Mouse (Mus musculus): Measurements from ENCODE around the gene Mylk4.

The Mylk4 gene

DNA sequence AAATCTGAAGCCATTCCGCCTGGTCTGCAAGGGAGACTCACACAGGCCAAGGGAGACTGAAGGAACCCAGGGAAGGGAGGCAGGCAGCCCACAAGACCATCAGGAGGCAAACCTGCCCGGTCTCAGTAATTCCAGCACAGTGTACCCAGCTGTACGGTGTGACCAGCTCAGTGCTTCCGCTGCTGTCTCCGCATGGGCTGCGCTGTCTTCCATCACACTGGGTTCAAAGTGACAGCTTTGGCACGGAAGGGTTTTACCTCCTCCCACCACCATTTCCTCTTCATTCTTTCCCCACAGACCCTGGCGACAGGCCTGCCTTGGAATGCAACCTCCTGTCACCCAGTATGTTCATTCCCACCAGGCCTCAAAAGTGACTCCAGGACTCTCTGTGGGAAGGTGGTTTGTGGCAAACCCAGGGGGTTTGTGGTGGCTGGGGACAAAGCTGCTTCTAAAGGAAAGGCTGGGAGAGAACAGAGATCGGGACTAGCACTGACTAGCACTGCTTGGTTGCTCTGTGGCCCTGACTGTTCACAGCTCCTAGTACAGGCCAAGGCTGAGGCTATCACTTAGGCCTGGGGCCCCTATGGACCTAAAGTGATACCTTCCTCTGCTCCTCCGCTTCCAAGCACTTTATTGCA, 77.0 kb downstream of the Mylk4 start:
- no peak for DNase-seq (ENCODE audit: low spot score)

DNA sequence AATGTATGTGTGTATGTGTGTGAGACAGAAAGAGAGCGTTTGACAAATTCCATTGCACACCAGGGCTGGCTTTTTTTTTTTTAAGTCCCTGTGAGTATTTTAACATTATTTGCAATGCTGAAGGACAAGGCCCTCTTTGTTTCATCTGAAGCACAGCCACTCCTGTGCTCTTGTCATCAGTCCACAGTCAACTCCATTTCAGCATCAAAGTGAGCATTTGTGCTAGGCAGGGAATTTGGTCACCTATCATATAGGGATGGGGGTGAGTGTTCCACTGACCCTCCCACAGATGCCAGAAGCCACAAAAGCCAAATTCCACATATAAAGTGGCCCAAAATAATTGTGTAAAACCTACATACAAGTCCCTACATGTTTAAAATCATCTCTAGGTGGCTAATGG, 78.4 kb downstream of the Mylk4 start:
- DNase-seq (ENCODE audit: low spot score), result no peak

DNA sequence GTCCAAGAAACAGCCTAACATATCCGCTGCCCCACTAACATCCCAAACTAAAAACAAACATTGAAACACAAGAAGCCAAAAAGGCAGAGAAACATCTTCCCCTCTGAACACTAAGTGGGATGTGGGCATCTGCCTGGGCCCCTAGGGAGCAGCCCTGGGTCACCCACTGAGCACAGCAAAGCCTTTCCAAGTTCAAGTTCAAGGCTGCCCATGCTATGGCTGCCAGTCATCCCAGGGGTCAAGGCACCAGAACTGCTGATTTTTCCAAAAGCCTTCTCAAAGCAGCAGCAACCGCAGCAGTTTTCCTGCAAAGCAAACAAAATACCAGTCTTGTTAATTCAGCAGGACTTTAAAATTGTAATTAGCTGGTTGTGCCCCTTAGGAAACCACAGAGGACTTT, 78.8 kb downstream of the Mylk4 start:
- DNase-seq (ENCODE audit: low spot score), result no peak

DNA sequence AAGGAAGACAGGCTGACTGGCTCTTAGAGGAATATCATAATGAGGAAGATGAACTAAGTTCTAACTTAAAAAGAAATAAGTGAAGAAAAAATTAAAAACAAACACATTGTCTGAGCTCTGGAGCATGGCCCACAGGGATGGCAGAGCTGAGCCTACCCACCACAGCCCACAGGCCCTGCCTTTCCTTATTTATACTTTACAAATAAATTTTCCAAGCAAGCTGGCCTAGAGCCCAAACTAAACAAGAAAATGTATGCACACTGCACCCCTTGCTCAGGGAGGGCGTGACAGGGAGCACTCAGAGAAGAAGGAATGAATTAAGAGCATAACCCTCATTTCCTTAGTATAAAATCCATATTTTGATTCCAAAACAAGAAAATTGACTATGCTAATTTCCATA, 82.2 kb downstream of the Mylk4 start:
- no peak for DNase-seq (ENCODE audit: low spot score)

DNA sequence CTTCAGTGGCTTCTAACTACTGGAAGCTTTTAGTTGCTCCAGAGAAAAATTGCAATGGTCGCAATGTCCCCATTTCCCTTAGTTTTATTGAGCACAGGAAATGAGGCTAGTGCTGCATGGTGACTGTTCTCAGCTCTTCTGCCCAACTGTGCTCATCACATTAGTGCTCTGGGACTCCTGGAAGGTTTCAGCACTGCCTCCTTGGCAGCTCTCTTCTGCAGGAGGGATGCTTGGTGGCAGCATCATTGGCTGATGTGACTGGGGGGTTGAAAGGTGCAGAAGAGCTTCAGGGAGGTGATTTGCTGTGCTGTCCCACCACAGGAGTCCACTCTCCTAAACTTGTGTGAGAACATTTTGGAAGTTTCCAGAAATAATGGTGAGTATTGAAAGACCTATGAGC, 84.4 kb downstream of the Mylk4 start:
- DNase-seq (ENCODE audit: low spot score), result no peak

DNA sequence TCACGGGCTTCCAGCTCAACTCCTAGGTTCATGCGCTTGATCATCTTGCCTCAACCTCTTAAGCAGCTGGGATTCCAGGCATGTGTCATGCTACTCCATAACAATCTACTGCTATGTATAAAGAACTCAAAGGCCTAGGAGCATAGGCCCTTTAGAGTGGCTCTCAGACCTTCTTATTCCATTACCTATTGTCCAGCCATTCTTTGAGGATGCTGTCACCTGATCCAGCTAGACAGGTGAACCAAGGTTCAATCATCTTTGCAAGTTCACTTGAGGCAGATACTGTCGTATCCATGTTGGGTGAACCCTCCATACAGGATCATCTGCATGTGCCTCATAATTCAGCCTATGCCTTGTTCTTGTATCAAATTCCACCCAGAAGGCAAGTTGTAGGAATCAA, 84.8 kb downstream of the Mylk4 start:
- no peak for DNase-seq (ENCODE audit: low spot score)

DNA sequence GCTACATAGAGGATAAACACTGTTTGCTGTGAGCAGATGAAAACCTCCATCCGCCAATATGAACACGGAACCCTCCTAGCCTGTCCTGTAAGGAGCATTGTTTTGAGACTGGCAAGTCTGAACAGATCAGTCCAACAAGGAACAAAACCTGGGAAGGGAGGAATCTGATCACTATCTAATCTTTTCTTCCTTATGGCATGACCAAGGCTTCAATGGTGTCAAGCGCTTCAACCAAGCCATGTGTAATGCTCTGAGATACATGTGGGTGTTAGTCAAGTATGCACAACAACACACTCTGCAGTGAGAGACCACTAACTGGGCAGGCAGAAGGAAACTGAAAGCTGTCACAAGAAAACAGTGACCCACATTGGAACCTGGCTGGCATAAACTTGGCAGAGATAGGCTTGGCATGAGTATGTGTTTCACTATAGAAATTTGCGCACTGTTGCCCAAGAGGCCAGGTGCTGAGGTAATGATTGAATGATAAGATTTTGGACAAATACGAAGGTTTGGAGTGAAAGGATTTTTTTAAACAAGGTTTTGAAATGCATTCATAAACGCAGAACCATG, 89.8 kb downstream of the Mylk4 start:
- no peak for DNase-seq (ENCODE audit: low spot score)

DNA sequence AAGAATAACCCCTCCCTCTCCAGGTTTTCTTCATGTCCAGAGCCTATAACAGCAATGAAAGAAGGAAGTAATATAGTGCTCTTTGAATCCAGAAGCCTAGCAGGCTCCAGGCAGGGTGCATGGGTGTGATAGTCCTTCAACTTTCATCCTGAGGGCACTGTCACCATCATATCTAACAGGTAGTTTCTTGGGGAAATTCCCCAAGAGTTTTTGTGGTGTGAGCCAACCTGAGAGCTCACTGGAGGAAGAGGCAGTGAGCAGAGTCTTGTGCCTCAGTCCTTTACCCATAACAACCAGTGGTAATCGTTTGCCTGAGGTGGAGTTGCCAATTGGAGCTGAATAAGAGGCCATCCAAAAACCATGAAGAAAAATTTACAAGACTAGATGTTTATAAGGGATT, 91.2 kb downstream of the Mylk4 start:
- no peak for DNase-seq (ENCODE audit: low spot score)

DNA sequence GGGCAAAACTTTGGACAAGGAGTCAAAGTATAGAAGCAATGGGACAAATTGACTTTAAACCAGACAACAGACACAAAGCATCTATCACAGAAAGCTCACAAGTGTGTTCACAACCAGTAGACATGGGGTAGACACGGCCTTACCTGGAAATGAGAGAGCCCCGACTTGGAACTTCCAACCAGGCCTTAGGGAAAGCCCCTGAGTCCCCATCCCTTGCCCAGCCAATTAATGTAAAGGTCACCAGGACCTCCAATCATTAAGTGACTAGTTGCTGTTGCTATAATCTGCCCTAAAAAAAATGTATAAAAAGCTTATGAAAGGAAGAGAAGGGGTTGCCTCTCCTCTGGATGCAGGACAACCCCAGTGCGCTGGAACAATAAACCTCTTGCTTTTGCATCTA, 93.5 kb downstream of the Mylk4 start:
- DNase-seq (ENCODE audit: low spot score), result no peak

DNA sequence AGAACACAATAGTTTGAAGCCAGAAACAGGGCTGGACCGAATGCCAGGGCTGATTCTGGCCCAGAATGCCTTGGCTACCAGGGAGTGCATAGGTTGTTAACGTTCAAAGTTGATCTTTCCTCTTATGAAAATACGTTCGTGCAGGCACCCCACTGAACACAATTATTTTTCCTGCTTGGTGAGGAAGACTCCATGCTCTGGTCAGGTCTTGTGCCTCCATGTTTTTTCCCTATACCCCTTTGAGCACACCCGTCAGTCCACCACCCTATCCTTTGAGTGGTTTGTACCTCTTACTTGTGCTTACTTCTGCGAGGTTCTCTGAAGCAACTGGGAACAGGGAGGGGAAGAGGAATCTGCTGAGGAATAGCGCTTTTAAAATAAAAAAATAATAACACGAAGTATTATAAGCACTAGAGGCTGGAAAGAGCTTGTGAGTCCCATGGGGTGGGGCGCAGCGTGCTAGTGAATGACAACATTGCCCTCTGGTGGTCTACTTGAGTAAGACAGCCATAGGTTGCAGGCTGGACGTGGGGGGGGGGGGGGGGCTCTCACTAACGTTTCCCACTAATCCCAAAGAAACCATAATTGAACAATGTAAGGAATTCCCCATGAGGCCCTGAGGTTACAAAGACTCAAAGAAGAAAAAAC, 102.8 kb downstream of the Mylk4 start:
- DNase-seq (ENCODE audit: low spot score), result peak; percentile 55

DNA sequence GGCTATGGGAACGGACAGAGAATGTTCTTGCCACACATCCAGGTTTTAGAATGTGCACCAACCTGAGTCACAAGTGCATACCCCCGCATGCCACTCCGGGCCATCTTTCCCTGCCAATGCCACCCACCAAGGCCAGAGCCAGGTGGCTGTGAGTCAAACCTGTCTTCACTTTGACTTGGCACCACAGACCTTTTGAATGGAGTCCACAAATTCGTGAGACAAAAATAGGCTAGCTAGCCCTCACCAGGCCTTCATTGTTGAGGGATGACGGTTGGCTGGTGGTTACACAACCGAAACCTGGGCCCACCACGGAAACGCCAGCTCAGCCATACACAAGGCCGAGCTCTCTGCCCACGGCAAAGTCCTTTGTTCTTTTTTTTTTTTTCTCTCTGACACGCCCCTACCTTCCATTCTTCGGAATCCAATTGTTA, 103.6 kb downstream of the Mylk4 start:
- DNase-seq (ENCODE audit: low spot score), result no peak

DNA sequence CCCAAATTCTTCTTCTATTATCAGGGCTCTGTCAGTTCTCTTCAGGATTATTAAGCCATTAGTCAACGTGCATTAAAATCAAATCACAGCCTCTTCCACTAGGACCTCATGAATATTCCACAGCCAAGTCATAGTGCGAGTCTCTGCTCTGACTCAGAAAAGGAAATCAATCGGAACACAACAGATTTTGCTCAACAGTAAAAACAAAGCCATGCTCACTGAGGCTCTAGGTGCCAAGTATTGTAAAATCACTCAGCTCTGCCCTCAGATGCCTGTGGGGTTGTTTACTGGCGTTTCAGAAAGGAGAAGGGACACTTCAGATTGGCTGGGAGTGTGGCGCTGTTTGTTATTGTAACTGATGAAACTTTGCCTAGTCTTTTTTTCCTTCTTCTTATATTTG, 104.8 kb downstream of the Mylk4 start:
- DNase-seq (ENCODE audit: low spot score), result no peak

DNA sequence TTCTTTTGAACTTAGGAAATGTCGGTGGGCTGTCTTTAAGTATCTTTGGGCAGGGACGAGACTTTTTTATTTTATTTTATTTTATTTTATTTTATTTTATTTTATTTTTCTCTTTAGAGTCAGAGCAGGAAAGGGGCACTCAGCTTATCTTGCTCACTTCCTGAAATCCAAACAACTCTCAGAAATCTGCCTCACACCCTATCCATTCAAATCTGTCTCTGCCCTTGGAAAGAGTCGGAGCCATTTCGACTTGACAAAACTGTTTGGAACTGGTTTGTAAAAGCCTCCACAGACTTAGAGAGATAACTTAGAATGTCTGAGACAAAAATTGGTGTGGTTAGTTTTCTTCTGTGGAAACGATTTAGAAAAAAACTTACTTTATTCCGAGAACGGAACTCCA, 113.0 kb downstream of the Mylk4 start:
- no peak for DNase-seq (ENCODE audit: low spot score)

DNA sequence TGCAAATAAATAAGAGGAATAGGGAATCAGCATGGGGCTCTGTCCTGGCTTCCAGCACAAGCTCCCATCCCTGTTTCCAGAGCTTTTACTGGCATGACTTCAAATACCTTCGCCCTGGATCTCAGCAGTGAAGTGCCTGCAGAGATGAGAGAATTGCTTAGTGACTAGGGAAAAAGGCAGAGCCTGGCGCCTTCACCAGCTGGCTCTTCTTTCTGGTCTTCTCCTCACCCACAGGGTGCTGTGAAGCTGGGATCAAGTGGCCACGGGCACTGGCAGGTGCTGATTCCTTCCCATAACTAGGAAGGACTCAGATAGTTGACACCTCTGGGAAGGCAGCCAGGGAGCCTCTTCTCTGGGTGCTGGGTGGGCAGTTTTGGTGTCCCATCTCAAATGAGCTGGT, 115.5 kb downstream of the Mylk4 start:
- DNase-seq (ENCODE audit: low spot score), result no peak

DNA sequence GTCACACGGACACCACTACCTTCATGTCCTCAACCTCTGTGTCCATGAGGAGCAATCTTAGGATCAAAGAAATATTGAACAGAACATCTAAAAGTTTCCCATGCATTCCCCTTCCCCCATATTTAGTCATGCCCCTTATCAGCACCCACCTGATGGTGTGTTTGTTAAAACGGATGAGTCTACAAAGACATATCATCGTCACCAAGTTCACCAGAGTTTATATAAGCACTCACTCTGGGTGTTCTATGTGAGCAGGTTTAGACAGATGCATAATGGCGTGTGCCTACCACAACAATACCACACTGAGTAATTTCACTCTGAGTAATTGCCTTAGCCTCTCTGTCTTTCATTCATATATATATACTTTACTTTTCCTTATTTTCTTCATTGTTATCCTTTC, 116.4 kb downstream of the Mylk4 start:
- no peak for DNase-seq (ENCODE audit: low spot score)

DNA sequence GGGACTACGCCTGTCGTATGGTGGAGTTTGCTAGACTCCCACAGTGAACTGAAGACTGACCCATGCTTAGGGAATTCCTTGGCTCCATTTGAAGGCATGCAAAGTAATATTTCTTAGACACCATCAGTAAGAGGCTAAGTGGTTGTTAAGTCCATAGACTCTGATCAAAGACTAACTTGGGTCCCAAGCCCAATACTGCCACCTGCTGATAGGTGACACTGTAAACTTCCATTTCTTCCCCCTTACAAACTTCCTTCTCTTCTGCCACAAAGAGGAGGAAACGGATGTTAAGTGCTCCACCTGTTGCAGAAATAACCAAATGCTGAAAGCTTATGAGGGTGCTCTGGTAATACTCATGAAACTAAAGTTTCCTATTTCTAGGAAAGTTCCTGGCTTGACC, 121.7 kb downstream of the Mylk4 start:
- DNase-seq (ENCODE audit: low spot score), result no peak

DNA sequence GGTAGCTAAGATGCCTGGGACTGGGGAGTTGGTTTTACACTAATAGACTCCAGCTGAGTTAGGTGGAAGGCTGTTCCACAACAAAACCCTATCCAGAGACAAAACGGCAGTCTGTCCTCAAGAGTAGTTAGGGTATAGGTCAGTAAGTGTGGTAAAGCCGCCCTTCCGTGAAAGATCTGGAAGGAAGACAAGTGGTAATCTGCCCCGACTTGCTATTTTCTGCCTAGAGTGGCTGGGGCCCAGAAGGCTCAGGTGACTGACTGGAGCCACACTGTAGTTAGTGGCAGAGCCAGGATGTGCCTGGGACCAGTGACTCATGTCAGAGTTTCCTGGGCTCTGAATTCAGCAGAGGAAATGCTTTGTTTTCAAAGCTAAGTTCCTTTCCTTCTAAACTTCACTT, 123.5 kb downstream of the Mylk4 start:
- no peak for DNase-seq (ENCODE audit: low spot score)

DNA sequence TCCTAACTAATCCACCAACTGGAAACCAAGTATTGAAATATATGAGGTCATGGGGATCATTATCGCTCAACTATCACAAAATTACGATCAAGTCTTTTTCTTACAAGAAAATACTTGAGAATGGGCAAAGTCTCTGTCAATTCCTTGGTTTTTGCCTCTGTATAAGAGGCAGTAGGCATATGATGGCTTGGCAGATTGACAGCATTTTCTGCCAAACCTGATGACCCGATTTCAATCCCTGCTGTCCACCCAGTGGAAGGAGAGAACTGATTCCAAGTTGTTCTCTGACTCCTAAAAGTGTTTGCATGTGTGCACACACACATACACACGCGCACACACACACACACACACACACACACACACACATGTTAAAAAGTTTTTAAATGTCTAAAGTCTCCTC, 124.5 kb downstream of the Mylk4 start:
- no peak for DNase-seq (ENCODE audit: low spot score)

DNA sequence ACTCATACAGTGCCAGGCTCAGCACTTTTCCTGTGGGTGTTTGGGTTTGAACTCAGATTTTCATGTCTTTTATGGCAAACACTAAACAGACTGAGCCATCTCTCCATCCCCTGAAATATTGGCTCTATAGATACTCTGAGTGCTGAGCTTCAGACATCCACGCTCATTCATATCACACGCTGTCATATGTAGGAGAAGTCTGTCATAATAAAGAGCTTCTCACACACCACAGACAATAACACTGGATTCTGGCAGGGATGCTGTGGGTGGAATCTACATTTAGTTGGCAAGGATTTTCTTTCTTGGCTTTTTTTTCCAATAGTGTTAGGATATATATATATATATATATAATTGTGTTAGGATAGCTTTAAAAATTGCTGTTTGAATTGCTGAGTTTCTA, 126.2 kb downstream of the Mylk4 start:
- no peak for DNase-seq (ENCODE audit: low spot score)
